Mouse (Mus musculus) layer of hippocampus, adult 18-20 months (tissue): ENCODE results near the gene Prcd. TPM values are rescaled to one million over a fixed set of nuclear protein-coding genes. Genes with fewer than 3 reads are reported as not detected.

Experiments used
- DNase-seq, 2 experiments: peaks; one replicate each; pipeline ENCODE4 v3.0.0; 2022; ENCODE audit warnings: low spot score in 2 of 2
- total RNA-seq, 2 experiments: library from RNA; stranded (reverse); gene quantifications; 2 replicates each; pipeline ENCODE4 v1.2.3; 2021

Gene Prcd
- total RNA-seq, 2 experiments from 2014 or later: 5.6 to 5.8 TPM

- no peak for DNase-seq
Observed at GRCm38 (mm10) chr11:116687897-116688296, 34.6 kb downstream of the Prcd start.

GRCm38 (mm10) chr11:116689622-116690021 lies 36.3 kb downstream of the Prcd start:
- no peak for DNase-seq

- no peak for DNase-seq
Observed at GRCm38 (mm10) chr11:116690701-116691575, 37.6 kb downstream of the Prcd start.

GRCm38 (mm10) chr11:116693899-116694249 lies 40.5 kb downstream of the Prcd start:
- DNase-seq: no peak

- no peak for DNase-seq
Observed at GRCm38 (mm10) chr11:116694250-116695193, 41.2 kb downstream of the Prcd start.

GRCm38 (mm10) chr11:116695194-116695880 lies 42.0 kb downstream of the Prcd start:
- DNase-seq: no peak

- DNase-seq: no peak
Observed at GRCm38 (mm10) chr11:116696426-116696825, 43.1 kb downstream of the Prcd start.

GRCm38 (mm10) chr11:116697521-116697920 lies 44.2 kb downstream of the Prcd start:
- DNase-seq: no peak

GRCm38 (mm10) chr11:116701377-116701841 lies 48.1 kb downstream of the Prcd start:
- DNase-seq: no peak

GRCm38 (mm10) chr11:116704336-116705035 lies 51.2 kb downstream of the Prcd start:
- DNase-seq: no peak

GRCm38 (mm10) chr11:116705204-116705608 lies 51.9 kb downstream of the Prcd start:
- DNase-seq: no peak

- no peak for DNase-seq
Observed at GRCm38 (mm10) chr11:116706363-116706762, 53.0 kb downstream of the Prcd start.

- DNase-seq: peak in 1 of 2 experiments; percentile 34
Observed at GRCm38 (mm10) chr11:116710171-116710570, 56.8 kb downstream of the Prcd start.

GRCm38 (mm10) chr11:116710793-116711192 lies 57.5 kb downstream of the Prcd start:
- DNase-seq: no peak

GRCm38 (mm10) chr11:116714052-116714451 lies 60.7 kb downstream of the Prcd start:
- no peak for DNase-seq

Other genes starting within 250 kb of the Prcd start
- gene Rnf157, start 240.5 kb upstream of the Prcd start, total RNA-seq: 100 to 1,000 TPM; 245 to 252 TPM
- gene Ubald2, start 219.4 kb upstream of the Prcd start, total RNA-seq: 10 to 100 TPM; 33.3 to 40.5 TPM
- gene Qrich2, start 187.3 kb upstream of the Prcd start, total RNA-seq: not detected
- 10 to 100 TPM; 87.0 to 91.5 TPM for gene Prpsap1, start 159.3 kb upstream of the Prcd start, total RNA-seq
- gene Sphk1, start 122.6 kb upstream of the Prcd start, total RNA-seq: 1 to 10 TPM in 1 of 2 experiments, under 1 TPM in 1; 0.84 to 2.3 TPM
- gene Ube2o, start 72.1 kb upstream of the Prcd start, total RNA-seq: 100 to 1,000 TPM in 1 of 2 experiments, 10 to 100 TPM in 1; 99.4 to 104 TPM
- gene Aanat, start 67.1 kb upstream of the Prcd start, total RNA-seq: 1 to 10 TPM in 1 of 2 experiments, under 1 TPM in 1; 0.33 to 1.1 TPM
- gene Rhbdf2, start 26.5 kb upstream of the Prcd start, total RNA-seq: 1 to 10 TPM; 1.1 to 1.3 TPM
- 10 to 100 TPM; 71.3 to 80.7 TPM for gene Cygb, start 779 bp downstream of the Prcd start, total RNA-seq
- gene St6galnac1, start 122.0 kb downstream of the Prcd start, total RNA-seq: not detected
- 10 to 100 TPM; 21.1 to 21.5 TPM for gene Mxra7, start 174.5 kb downstream of the Prcd start, total RNA-seq
- 10 to 100 TPM; 25.7 to 27.4 TPM for gene Mettl23, start 189.7 kb downstream of the Prcd start, total RNA-seq
- 10 to 100 TPM; 38.3 to 39.9 TPM for gene Jmjd6, start 189.9 kb downstream of the Prcd start, total RNA-seq
- 10 to 100 TPM; 36.3 to 39.1 TPM for gene Mfsd11, start 198.9 kb downstream of the Prcd start, total RNA-seq
- gene Srsf2, start 199.6 kb downstream of the Prcd start, total RNA-seq: 100 to 1,000 TPM; 166 to 176 TPM